In genomic region chr9:97763048-97763447, GRCm38 (mm10) we compare ENCODE assay signal across 20 mouse cellular contexts.
"Had no signal": no experiment of that assay in that cellular context is flagged by ENCODE, and none has a peak within 500 bp of the region (broad histone marks: within the 10 kb centered on the region; RNA-seq: fewer than 3 reads in every experiment).

No protein-coding gene starts in this region.

- H3K27ac ChIP-seq: limb, embryonic 12.5 days; limb, embryonic 15.5 days; liver, embryonic 14.5 days; lung, embryonic 15.5 days; midbrain, embryonic 10.5 days; neural tube, embryonic 12.5 days; neural tube, embryonic 15.5 days had no signal

- H3K9ac ChIP-seq: limb, embryonic 12.5 days; limb, embryonic 15.5 days; liver, embryonic 14.5 days; liver, postnatal 0 days; lung, embryonic 15.5 days; neural tube, embryonic 12.5 days; neural tube, embryonic 15.5 days had no signal

- DNase-seq: kidney, adult 18-20 months; kidney, postnatal 14 days; kidney, postnatal 4 days; left cerebral cortex, postnatal 4 days; liver, postnatal 0 days; midbrain, embryonic 14.5 days; right cerebral cortex, postnatal 25 days; thymus, adult 18-20 months; thymus, postnatal 36 days had no signal

- H3K27me3 ChIP-seq: limb, embryonic 12.5 days; limb, embryonic 15.5 days; lung, embryonic 15.5 days; megakaryocyte, embryonic 14.5 days; neural tube, embryonic 12.5 days; neural tube, embryonic 15.5 days had no signal

- H3K36me3 ChIP-seq: limb, embryonic 12.5 days; limb, embryonic 15.5 days; lung, embryonic 15.5 days; midbrain, embryonic 10.5 days; neural tube, embryonic 12.5 days; neural tube, embryonic 15.5 days had no signal

- ATAC-seq: inflammation-experienced regulatory T-cells, adult 6 months; intestine, embryonic 16.5 days; liver, postnatal 0 days had no signal

- H3K4me1 ChIP-seq: megakaryocyte, embryonic 14.5 days; neural tube, embryonic 12.5 days had no signal

- H3K4me3 ChIP-seq: limb, embryonic 12.5 days; limb, embryonic 15.5 days; lung, embryonic 15.5 days; megakaryocyte, embryonic 14.5 days; midbrain, embryonic 10.5 days; neural tube, embryonic 12.5 days; neural tube, embryonic 15.5 days had no signal

- H3K4me2 ChIP-seq: limb, embryonic 12.5 days; limb, embryonic 15.5 days; liver, embryonic 11.5 days; lung, embryonic 15.5 days; neural tube, embryonic 12.5 days; neural tube, embryonic 15.5 days had no signal

- H3K9me3 ChIP-seq: limb, embryonic 12.5 days; limb, embryonic 15.5 days; lung, embryonic 15.5 days; midbrain, embryonic 10.5 days; neural tube, embryonic 12.5 days; neural tube, embryonic 15.5 days had no signal
